Mouse (Mus musculus) adrenal gland, postnatal 4 days (tissue): Measurements from ENCODE around the gene Rpl41. TPM values are rescaled to one million over a fixed set of nuclear protein-coding genes. Genes with fewer than 3 reads are reported as not detected.
"Not testable (repeated sequence)": the region's sequence is repeated elsewhere in the genome, so short reads cannot be mapped to it uniquely, and the experiment has no call there.

Experiments used
- DNase-seq, 2 experiments: peaks; one replicate each; pipeline ENCODE4 v3.0.0; 2021 to 2022; ENCODE audit warnings: low spot score in 2 of 2, mixed read lengths in 2 of 2
- total RNA-seq, 2 experiments: library from RNA; stranded (reverse); gene quantifications; 2 replicates each; pipeline ENCODE4 v1.2.3; 2021

Rpl41 gene
- total RNA-seq, 2 experiments from 2014 or later, result 3,532 to 3,650 TPM

- DNase-seq, result no peak
Measured at GRCm38 (mm10) chr10:128563544-128563943, 14.4 kb upstream of the Rpl41 start.

GRCm38 (mm10) chr10:128556963-128557362 is 7.9 kb upstream of the Rpl41 start:
- DNase-seq, result no peak

- no peak for DNase-seq
Measured at GRCm38 (mm10) chr10:128556286-128556685, 7.2 kb upstream of the Rpl41 start.

GRCm38 (mm10) chr10:128555567-128555966 is 6.5 kb upstream of the Rpl41 start:
- not testable (repeated sequence) for DNase-seq

GRCm38 (mm10) chr10:128550144-128550823 is 1.2 kb upstream of the Rpl41 start:
- not testable (repeated sequence) for DNase-seq

- not testable (repeated sequence) for DNase-seq
Measured at GRCm38 (mm10) chr10:128549682-128550057, 565 bp upstream of the Rpl41 start.

GRCm38 (mm10) chr10:128548051-128548791 is 884 bp downstream of the Rpl41 start:
- not testable (repeated sequence) for DNase-seq

GRCm38 (mm10) chr10:128547361-128548032 is 1.6 kb downstream of the Rpl41 start, which contains the start of gene Zc3h10:
Gene Zc3h10 (minus strand): TSS chr10:128547774.
- peak; percentile 70 to 82 for DNase-seq

GRCm38 (mm10) chr10:128546787-128547186 is 2.3 kb downstream of the Rpl41 start:
- no peak for DNase-seq

- no peak for DNase-seq
Measured at GRCm38 (mm10) chr10:128546361-128546760, 2.7 kb downstream of the Rpl41 start.

- no peak for DNase-seq
Measured at GRCm38 (mm10) chr10:128545570-128545898, 3.6 kb downstream of the Rpl41 start.

GRCm38 (mm10) chr10:128544674-128545569 is 4.2 kb downstream of the Rpl41 start:
- no peak for DNase-seq

- no peak for DNase-seq
Measured at GRCm38 (mm10) chr10:128544151-128544657, 4.9 kb downstream of the Rpl41 start.

GRCm38 (mm10) chr10:128543100-128543499 is 6.0 kb downstream of the Rpl41 start:
- DNase-seq, result no peak

- no peak for DNase-seq
Measured at GRCm38 (mm10) chr10:128538340-128538870, 10.7 kb downstream of the Rpl41 start.

- DNase-seq, result peak; percentile 64 to 81
Measured at GRCm38 (mm10) chr10:128536266-128536940, 12.7 kb downstream of the Rpl41 start.

GRCm38 (mm10) chr10:128535624-128536265 is 13.4 kb downstream of the Rpl41 start:
- DNase-seq, result no peak

GRCm38 (mm10) chr10:128535206-128535605 is 13.9 kb downstream of the Rpl41 start:
- DNase-seq, result no peak
